Mouse (Mus musculus) testis, postnatal 10 days (tissue): ENCODE results near the gene Gabrb1.

Experiments
- DNase-seq: peaks from one replicate; pipeline ENCODE4 v3.0.0; 2021; ENCODE audit warnings: low spot score

Gabrb1 gene

GRCm38 (mm10) chr5:71828996-71829395 lies 171.1 kb downstream of the Gabrb1 start:
- DNase-seq: no peak

DNA sequence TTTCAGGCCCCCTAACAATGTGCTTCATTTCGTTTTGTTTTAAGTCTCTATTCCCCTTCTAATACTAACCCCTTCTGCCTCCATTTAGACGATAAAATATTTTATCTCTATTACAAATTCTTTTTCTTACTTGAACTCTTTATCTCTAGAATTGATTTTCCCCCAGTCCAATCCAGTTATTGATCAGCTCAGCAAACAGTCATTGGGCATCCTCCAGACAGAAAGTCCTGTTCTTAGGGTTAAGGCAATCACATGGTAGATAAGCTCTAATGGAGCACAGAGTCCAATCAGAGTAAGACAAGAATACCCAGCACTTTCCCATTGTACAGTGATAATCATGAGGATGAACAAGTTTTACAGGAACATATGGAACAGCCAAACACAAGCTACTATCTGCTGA lies 172.4 kb downstream of the Gabrb1 start:
- no peak for DNase-seq

DNA sequence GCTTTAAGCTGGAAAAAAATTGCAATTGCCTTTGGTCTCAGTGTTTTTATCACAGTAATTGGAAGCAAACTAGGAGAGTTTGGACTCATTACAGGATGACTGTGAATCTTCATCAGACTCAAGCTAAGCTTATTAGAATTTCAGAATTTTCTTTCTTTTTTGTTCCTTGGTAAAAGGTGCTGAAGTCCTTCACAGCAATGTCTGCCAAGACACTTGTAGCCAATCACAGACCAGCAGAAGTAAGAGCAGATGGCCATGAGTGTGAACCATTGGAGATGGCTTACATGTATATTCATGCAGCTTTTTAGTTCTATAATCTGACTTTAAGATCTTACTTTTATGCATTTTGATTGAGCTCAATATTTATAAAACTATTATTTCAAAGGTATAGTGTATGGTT lies 184.3 kb downstream of the Gabrb1 start:
- no peak for DNase-seq

DNA sequence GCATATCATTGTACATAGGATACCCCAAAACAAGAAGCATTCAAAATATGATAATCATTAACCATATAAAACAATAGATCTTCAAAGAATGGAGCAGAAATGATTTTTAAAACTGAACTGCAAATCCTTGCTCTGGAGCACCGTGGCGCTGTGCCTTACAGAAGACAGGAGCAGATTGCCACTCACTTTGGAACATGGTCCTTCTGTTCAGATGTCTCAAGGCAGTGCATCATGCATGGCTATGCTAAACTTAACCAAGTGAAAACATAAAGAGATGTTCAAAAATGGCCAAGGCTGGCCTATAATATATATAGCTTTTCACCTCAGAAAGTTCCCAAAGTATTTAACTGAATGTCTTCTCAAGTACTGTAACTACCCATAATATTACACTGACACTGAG lies 240.3 kb downstream of the Gabrb1 start:
- no peak for DNase-seq

GRCm38 (mm10) chr5:71903399-71903798 lies 245.5 kb downstream of the Gabrb1 start:
- no peak for DNase-seq

DNA sequence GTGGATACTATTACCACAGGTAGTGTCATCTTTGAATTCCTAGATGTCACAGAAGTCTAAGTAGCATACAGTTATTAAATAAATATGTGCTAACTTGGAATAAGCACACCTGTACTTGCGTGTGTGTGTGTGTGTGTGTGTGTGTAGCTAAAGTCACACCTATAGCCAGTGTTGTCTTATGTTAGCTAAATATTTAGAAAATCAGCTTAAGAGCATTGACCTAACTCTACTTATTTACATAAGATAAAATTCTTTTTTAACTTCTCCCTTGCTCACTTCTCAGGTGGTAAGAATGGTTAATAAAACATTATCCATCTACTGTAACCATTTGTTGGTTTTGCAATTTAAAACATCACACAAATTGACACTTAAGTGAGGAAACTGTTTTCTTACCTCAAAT lies 256.1 kb downstream of the Gabrb1 start:
- no peak for DNase-seq

DNA sequence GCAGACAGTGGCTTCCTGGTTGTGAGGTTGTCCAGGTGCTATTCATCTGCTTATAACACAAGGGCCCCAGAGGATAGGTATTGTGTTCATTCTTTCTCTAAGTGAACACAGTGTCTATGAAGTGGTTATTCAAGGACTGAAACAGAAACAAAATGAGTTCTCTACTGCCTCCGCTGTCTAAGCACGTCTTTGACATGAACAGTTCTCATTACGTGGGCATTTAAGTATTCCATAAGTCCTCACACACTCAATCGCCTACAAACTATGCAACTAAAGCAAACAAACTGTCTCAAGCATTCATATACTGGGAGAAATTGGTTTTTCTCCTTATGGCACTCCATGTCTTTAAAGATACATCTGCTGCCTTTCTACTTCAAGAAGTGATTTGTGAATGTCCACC lies 257.8 kb downstream of the Gabrb1 start:
- no peak for DNase-seq

GRCm38 (mm10) chr5:71917206-71917605 lies 259.3 kb downstream of the Gabrb1 start:
- DNase-seq: no peak

DNA sequence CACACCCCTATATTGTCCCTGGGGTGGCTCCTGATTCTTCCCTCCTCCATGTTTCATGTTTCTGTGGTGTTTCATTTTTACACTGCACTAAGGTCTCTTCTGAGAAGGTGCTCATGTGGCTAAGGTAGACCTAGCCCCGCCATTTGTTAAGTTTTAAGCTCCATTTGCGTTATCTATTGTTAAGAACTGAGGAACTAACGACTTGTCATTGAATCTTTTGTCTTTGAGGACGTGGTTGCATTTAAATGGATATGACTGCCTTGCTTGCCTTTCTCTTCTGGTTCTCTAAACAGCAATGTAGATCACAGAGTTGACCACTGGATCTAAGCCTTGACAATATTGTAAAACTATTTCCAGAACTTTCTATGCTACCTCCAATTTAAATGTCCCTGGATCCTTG lies 265.7 kb downstream of the Gabrb1 start:
- no peak for DNase-seq

DNA sequence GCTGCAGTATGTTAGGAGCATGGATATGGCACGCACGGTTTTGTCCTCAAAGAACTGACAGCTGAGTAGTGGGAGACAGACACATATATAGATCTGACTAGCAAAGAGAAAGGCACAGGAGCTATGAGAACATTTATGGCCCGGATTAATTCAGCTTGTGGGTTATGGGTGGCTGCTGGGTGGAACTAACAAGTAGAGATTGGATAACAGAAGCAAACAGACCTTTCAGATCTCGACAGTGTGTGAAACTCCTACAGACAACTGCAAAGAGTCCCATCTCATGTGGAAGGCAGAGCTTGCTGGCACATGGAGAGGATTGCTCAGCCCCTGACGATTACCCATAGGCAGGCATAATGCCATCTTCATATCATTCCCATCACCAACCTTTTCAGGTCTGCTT lies 268.4 kb downstream of the Gabrb1 start:
- no peak for DNase-seq

DNA sequence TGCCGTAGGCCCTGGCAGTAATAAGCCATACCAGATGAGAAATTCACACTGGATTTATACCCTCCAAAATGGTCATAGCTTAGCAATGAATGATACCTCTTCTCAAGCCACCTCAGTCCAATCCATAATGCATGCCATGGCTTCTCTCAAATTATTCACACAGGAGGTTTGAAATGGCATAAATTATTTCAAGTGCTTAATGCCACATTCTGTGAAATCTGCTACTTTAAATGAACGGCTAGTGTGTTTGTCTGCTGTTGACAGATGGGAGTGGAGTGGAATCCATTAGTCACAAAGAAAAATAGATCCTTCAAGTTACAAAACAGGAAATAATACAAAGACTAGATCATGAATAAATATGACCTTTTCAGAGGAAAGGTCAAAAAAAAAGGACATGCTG lies 272.1 kb downstream of the Gabrb1 start:
- DNase-seq: no peak

DNA sequence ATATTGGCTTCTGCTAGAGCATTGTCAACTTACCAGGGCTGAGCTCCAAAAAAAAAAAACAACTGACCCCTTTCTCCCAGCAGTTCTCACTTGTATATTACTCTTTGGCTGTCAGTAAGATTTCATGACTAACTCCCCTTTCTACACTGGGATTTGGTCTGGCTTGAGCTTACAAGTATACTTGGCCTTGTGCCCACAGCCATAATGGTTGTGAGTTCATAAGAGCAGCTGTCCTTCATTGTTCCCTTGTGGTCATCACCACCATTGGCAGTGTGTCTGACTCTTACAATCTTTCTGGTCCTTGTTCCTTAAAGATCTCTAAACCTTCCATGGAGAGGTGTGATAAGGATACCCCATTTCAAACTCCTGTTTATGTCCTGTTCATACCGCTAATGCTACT lies 293.5 kb downstream of the Gabrb1 start:
- no peak for DNase-seq

GRCm38 (mm10) chr5:71955070-71955685 lies 297.3 kb downstream of the Gabrb1 start:
- no peak for DNase-seq

- no peak for DNase-seq
Measured at GRCm38 (mm10) chr5:71964876-71965432, 307.0 kb downstream of the Gabrb1 start.

DNA sequence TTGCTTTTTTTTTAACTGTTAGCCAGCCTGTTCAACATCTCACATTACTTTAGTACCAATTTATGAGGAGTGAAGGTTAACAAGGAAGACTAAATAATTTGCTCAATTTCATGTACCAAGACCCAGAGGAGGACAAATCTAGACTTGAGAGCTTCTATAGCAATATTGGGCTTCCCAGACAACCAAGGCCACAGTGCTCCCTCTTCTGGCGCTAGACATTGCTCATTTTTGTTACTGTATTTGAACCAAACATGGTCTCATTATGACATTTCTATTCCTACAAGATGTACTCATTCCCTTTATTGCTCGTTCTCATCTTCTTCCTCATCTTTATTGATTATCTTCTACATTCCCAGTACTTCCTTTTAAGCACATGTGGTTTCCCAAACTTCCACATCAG lies 307.6 kb downstream of the Gabrb1 start:
- DNase-seq: no peak

- DNase-seq: no peak
Measured at GRCm38 (mm10) chr5:71970140-71970800, 312.4 kb downstream of the Gabrb1 start.

GRCm38 (mm10) chr5:71972831-71973230 lies 314.9 kb downstream of the Gabrb1 start:
- DNase-seq: no peak

GRCm38 (mm10) chr5:71976133-71976532 lies 318.2 kb downstream of the Gabrb1 start:
- DNase-seq: no peak

DNA sequence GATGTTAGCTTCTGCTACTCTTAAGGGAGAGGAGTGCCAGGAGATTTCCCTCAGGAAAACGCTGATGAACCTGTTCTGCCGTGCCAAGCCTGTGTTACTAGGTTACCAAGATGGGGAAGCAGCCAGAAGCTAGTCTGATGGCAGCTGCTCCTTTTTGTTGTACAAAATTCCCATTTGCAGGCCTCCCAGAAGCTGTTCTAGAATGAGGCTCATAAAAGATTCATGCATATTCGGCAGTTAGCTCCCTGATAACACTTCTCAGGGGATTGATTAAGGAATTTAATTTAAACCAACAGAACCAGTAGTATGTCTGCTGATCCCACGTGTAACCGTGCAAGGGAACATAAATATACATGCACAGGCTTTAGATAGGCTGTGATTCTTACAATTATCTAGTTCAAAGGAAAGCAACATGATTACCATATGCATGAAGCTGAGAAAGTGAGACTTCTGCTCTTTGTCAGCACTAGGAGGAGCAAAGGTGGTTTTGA lies 318.7 kb downstream of the Gabrb1 start:
- DNase-seq: no peak

GRCm38 (mm10) chr5:71986561-71986960 lies 328.6 kb downstream of the Gabrb1 start:
- no peak for DNase-seq

DNA sequence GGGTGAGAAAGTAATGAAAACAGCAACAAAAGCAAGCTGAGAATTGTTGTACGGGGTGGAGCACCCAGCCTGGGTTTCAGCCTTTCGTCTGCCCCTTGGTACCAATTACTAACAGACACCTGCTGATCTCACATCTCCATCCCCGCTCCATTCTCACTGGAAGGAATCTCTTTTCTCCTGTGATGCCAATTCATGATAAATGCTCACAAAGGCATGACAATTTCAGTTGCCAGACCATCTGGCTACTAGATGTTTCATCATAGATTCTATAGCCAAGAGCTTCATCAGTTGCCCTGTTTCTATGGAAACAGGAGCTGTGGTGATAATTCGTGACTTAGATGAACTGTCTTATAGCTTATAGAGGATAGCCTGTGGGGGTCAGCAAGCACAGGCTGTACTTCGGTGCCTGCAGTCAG lies 329.1 kb downstream of the Gabrb1 start:
- DNase-seq: no peak

GRCm38 (mm10) chr5:71999466-71999865 lies 341.6 kb downstream of the Gabrb1 start:
- no peak for DNase-seq

DNA sequence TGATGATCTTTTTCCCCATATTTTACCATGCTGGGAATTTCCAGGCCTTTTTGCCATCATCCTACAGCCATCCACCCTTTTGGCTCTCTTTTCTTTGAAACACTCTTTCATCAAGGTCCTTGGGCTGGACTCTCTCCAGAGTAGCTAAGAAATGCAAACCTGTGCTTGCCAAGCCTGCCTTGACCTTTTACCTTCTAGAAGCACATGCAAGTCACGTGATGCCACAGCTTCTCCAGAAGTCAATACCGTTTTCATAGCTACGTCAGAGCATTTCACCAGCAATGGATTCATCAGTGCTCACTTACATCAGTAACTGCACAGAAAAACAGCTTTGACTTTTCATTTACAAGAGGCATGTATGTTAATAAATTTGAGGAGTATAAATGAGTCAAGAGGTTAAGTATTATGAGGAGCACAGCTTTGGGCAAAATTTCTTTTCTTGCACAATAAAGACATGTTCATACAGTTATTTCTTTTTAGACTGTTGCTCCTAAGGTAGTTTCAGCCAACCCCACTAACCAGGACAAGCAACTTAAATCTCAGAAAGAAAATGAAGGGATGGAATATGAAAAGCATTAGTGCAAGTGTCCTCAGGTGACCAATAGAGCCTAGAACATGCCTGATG lies 346.0 kb downstream of the Gabrb1 start:
- DNase-seq: no peak
